Mouse (Mus musculus): ENCODE results near the gene Cyp2c23. TPM values are rescaled to one million over a fixed set of nuclear protein-coding genes. Genes with fewer than 3 reads are reported as not detected.

Gene Cyp2c23
- polyA plus RNA-seq, 1 experiment from 2014 or later = 0.55 TPM

DNA sequence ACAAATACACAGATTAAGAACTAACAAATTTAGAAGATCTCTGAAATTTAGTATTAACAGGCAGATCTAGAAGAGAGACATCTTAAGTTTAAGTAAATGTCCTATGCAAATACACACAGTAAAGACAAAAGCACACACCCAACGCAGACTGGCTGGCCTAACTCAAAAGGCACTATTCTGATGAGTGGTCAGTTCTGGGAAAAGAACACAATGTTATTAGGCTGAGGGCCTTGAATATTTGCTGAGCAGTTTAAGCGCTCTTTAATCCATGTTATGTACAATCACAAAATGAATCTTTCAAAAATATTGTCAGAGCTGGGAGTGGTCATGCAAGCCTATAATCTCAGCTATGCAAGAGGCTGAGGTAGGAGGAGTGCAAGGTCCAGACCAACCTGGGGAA, 35.7 kb upstream of the Cyp2c23 start:
- H3K9me3 ChIP-seq (ENCODE audit: control insufficient read depth, low read length) = no peaks in the 10 kb centered on the region
- no peaks in the 10 kb centered on the region for H3K27me3 ChIP-seq (ENCODE audit: control insufficient read depth, insufficient read depth, low read depth, low read length)
- no peak overlapping the region for H3K4me2 ChIP-seq (ENCODE audit: low read depth, low read length)
- no peak for ATAC-seq (ENCODE audit: low read depth)
- WGBS = 69% methylated on average over 2 of the region's 2 CpGs
- peaks cover 9% of the 10 kb centered on the region for H3K4me1 ChIP-seq (replicated peaks; ENCODE audit: control insufficient read depth, insufficient read depth, low read length)
- H3K36me3 ChIP-seq (ENCODE audit: control insufficient read depth, insufficient read depth, low read length) = no peaks in the 10 kb centered on the region; the same call in 1 of the 2 replicates
- H3K27ac ChIP-seq (ENCODE audit: low read length) = no peak overlapping the region
- H3K4me3 ChIP-seq (ENCODE audit: low read length) = no peak overlapping the region
- H3K9ac ChIP-seq (ENCODE audit: low read length) = no peak overlapping the region

GRCm38 (mm10) chr19:44063773-44064172, 34.8 kb upstream of the Cyp2c23 start:
- ATAC-seq (ENCODE audit: low read depth) = no peak
- no peaks in the 10 kb centered on the region for H3K27me3 ChIP-seq (ENCODE audit: control insufficient read depth, insufficient read depth, low read depth, low read length)
- H3K4me3 ChIP-seq (ENCODE audit: low read length) = no peak overlapping the region
- 78% methylated on average over 7 of the region's 7 CpGs for WGBS
- H3K27ac ChIP-seq (ENCODE audit: low read length) = no peak overlapping the region
- no peak overlapping the region for H3K9ac ChIP-seq (ENCODE audit: low read length)
- no peaks in the 10 kb centered on the region for H3K9me3 ChIP-seq (ENCODE audit: control insufficient read depth, low read length)
- H3K4me1 ChIP-seq (replicated peaks; ENCODE audit: control insufficient read depth, insufficient read depth, low read length) = peaks cover 9% of the 10 kb centered on the region
- no peak overlapping the region for H3K4me2 ChIP-seq (ENCODE audit: low read depth, low read length)
- peaks cover 6% of the 10 kb centered on the region; the same call in 1 of the 2 replicates for H3K36me3 ChIP-seq (ENCODE audit: control insufficient read depth, insufficient read depth, low read length)

DNA sequence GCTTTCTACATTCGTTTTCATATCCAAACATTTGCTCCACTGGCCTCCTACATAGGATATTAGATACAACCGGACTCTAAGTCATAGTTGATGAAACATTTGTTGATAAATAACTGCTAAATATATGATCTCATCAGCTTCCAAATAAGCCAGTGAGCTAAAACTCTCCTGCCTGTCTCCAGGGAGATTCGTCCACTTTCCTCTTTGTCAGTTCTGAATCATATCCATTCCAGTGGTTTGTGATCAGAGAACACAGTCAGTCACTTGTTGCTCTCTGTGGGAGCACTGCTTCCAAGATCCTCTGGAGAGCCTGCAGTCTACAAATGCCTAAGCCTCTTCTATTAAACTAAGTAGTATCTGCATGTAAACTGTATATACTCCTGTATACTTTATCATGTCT, 31.2 kb upstream of the Cyp2c23 start:
- Histone ChIP-seq H3K4me2 (ENCODE audit: low read depth, low read length) (no peak overlapping the region), H3K27ac (ENCODE audit: low read length) (no peak overlapping the region), H3K9ac (ENCODE audit: low read length) (no peak overlapping the region), H3K27me3 (ENCODE audit: control insufficient read depth, insufficient read depth, low read depth, low read length) (no peaks in the 10 kb centered on the region), H3K9me3 (ENCODE audit: control insufficient read depth, low read length) (no peaks in the 10 kb centered on the region), H3K36me3 (ENCODE audit: control insufficient read depth, insufficient read depth, low read length) (peaks cover 12% of the 10 kb centered on the region; the same call in 1 of the 2 replicates), H3K4me1 (replicated peaks; ENCODE audit: control insufficient read depth, insufficient read depth, low read length) (no peaks in the 10 kb centered on the region), H3K4me3 (ENCODE audit: low read length) (no peak overlapping the region)
- ATAC-seq (ENCODE audit: low read depth) = no peak
- 81% methylated on average over 3 of the region's 3 CpGs for WGBS

DNA sequence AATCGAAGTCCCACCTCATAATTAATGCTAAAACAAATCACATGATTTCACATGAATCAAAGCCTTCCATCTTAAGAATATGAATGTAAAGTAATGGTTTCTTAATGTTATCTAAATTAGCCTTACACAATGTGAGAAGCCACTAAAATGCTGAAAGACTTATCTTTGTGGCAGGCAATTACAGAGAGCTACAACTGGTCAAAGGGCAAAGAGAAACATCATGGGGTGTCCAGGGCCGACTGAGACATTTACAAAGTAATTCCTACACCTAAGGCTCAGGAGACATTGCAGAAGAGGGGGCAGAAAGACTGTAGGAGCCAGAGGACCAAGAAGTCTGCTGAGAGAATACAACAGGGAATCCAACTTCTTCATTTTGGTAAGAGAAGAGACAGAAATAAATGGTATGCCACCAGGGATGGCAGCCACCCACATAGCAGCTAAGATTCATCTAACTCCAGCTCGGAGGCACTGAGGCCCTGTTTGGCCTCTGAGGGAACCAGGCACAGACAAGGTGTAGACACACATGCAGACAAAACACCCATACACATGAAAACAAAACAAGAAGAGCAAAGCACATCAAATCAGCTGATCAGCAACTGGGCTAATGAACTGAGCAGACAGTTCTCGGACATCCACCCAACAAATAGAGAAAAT, 26.3 kb upstream of the Cyp2c23 start:
- Histone ChIP-seq H3K27ac (ENCODE audit: low read length) (no peak overlapping the region), H3K4me1 (replicated peaks; ENCODE audit: control insufficient read depth, insufficient read depth, low read length) (no peaks in the 10 kb centered on the region), H3K9ac (ENCODE audit: low read length) (no peak overlapping the region), H3K36me3 (ENCODE audit: control insufficient read depth, insufficient read depth, low read length) (peaks cover 21% of the 10 kb centered on the region), H3K4me3 (ENCODE audit: low read length) (no peak overlapping the region), H3K27me3 (ENCODE audit: control insufficient read depth, insufficient read depth, low read depth, low read length) (no peaks in the 10 kb centered on the region), H3K4me2 (ENCODE audit: low read depth, low read length) (no peak overlapping the region), H3K9me3 (ENCODE audit: control insufficient read depth, low read length) (no peaks in the 10 kb centered on the region)
- 80% methylated on average over 4 of the region's 4 CpGs for WGBS
- no peak for ATAC-seq (ENCODE audit: low read depth)

GRCm38 (mm10) chr19:44050388-44050787, 21.4 kb upstream of the Cyp2c23 start:
- ATAC-seq (ENCODE audit: low read depth) = no peak
- no peaks in the 10 kb centered on the region for H3K9me3 ChIP-seq (ENCODE audit: control insufficient read depth, low read length)
- no peak overlapping the region for H3K4me3 ChIP-seq (ENCODE audit: low read length)
- H3K36me3 ChIP-seq (ENCODE audit: control insufficient read depth, insufficient read depth, low read length) = peaks cover 12% of the 10 kb centered on the region
- H3K9ac ChIP-seq (ENCODE audit: low read length) = no peak overlapping the region
- 58% methylated on average over 4 of the region's 4 CpGs for WGBS
- H3K4me1 ChIP-seq (replicated peaks; ENCODE audit: control insufficient read depth, insufficient read depth, low read length) = no peaks in the 10 kb centered on the region
- H3K27ac ChIP-seq (ENCODE audit: low read length) = no peak overlapping the region
- H3K27me3 ChIP-seq (ENCODE audit: control insufficient read depth, insufficient read depth, low read depth, low read length) = no peaks in the 10 kb centered on the region
- no peak overlapping the region for H3K4me2 ChIP-seq (ENCODE audit: low read depth, low read length)

DNA sequence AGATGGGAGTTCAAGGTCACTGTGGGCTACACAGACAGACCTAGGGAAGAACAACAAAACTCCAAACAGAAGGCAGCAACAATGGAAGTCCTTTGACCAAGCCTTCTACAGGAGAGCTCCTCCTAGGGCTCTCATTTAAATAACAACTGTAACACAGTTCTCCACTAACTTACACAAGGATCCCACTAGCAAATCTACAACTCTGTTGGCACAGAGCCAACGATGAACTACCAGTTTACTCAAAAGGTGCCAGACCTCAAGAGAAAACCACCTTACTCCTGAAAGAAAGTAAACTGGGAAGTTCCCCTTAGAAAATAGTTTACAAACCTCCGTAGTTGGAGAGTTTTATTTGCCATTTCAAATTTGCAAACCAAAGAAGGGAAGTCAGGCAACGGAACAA, 20.3 kb upstream of the Cyp2c23 start:
- Histone ChIP-seq H3K9ac (ENCODE audit: low read length) (no peak overlapping the region), H3K4me3 (ENCODE audit: low read length) (no peak overlapping the region), H3K27me3 (ENCODE audit: control insufficient read depth, insufficient read depth, low read depth, low read length) (no peaks in the 10 kb centered on the region), H3K4me2 (ENCODE audit: low read depth, low read length) (no peak overlapping the region), H3K36me3 (ENCODE audit: control insufficient read depth, insufficient read depth, low read length) (peaks cover 9% of the 10 kb centered on the region), H3K4me1 (replicated peaks; ENCODE audit: control insufficient read depth, insufficient read depth, low read length) (no peaks in the 10 kb centered on the region), H3K9me3 (ENCODE audit: control insufficient read depth, low read length) (no peaks in the 10 kb centered on the region), H3K27ac (ENCODE audit: low read length) (no peak overlapping the region)
- 54% methylated on average over 3 of the region's 3 CpGs for WGBS
- no peak for ATAC-seq (ENCODE audit: low read depth)

DNA sequence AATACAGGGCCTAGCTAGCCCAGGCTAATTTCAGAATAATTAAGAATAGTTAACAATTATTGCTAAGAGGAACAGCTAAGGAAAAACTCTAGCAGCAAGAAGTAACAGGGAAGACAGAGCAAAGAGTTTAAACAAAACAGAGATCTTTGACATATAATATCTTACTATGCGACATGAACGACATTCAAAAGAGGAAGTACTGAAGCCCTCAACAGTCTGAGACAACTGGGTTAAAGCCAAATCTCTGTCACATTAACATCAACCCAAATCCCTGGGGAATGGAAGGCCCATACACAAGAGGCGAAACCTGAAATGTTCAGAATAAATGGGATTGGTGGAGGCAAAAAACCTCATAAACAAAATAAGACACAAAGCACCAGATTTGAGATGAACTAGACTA, 16.8 kb upstream of the Cyp2c23 start:
- WGBS = 65% methylated on average over 3 of the region's 3 CpGs
- no peaks in the 10 kb centered on the region for H3K9me3 ChIP-seq (ENCODE audit: control insufficient read depth, low read length)
- no peak for ATAC-seq (ENCODE audit: low read depth)
- H3K9ac ChIP-seq (ENCODE audit: low read length) = no peak overlapping the region
- no peak overlapping the region for H3K27ac ChIP-seq (ENCODE audit: low read length)
- H3K4me2 ChIP-seq (ENCODE audit: low read depth, low read length) = no peak overlapping the region
- 0 out of 2 replicates have a peak, but pooled peaks cover 2% of the 10 kb centered on the region for H3K36me3 ChIP-seq (ENCODE audit: control insufficient read depth, insufficient read depth, low read length)
- no peaks in the 10 kb centered on the region for H3K27me3 ChIP-seq (ENCODE audit: control insufficient read depth, insufficient read depth, low read depth, low read length)
- H3K4me3 ChIP-seq (ENCODE audit: low read length) = no peak overlapping the region
- no peaks in the 10 kb centered on the region for H3K4me1 ChIP-seq (replicated peaks; ENCODE audit: control insufficient read depth, insufficient read depth, low read length)

DNA sequence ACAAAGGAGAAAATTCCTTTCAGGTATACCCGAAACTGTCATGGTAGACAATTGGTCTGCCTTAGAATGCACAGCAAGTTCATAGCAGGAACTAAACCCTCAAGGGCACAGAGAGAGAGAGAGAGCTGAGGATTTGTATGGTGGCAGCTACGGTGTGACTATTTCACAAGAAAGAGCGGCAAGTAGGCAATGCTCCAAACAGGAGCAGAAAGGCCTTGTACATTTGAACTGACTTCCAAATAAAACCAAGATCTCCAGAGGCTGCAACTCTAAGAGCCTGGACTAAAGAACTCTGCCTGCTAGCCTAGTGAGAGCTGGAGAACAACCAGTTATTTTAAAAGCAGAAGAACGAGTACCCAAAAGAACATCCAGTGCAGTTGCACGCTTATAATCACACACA, 13.1 kb upstream of the Cyp2c23 start:
- no peaks in the 10 kb centered on the region for H3K9me3 ChIP-seq (ENCODE audit: control insufficient read depth, low read length)
- no peak for ATAC-seq (ENCODE audit: low read depth)
- 81% methylated on average over 5 of the region's 5 CpGs for WGBS
- H3K27ac ChIP-seq (ENCODE audit: low read length) = no peak overlapping the region
- H3K4me1 ChIP-seq (replicated peaks; ENCODE audit: control insufficient read depth, insufficient read depth, low read length) = no peaks in the 10 kb centered on the region
- H3K36me3 ChIP-seq (ENCODE audit: control insufficient read depth, insufficient read depth, low read length) = peaks cover 18% of the 10 kb centered on the region
- H3K27me3 ChIP-seq (ENCODE audit: control insufficient read depth, insufficient read depth, low read depth, low read length) = no peaks in the 10 kb centered on the region
- no peak overlapping the region for H3K4me3 ChIP-seq (ENCODE audit: low read length)
- no peak overlapping the region for H3K9ac ChIP-seq (ENCODE audit: low read length)
- no peak overlapping the region for H3K4me2 ChIP-seq (ENCODE audit: low read depth, low read length)

DNA sequence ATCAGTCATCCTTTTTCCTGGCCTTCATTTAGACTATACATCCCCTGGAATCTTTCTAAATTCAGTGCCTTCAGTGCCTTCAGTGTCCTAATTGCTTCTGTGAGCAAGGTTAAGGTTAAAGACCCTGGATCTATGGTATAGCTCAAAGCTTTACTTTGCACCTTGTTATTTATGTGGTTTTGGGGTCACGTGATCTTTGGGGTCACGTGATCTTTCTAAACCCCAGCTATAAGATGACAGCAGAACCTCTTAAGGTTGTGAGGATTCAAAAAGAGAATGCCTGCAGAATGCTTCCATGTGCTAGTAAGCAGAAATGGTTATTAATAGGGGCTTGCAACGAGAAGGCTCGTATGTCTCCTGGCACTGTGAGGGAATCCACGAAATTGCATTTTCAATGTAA, 4.4 kb upstream of the Cyp2c23 start:
- Histone ChIP-seq H3K36me3 (ENCODE audit: control insufficient read depth, insufficient read depth, low read length) (peaks cover 11% of the 10 kb centered on the region), H3K4me1 (replicated peaks; ENCODE audit: control insufficient read depth, insufficient read depth, low read length) (no peaks in the 10 kb centered on the region), H3K27me3 (ENCODE audit: control insufficient read depth, insufficient read depth, low read depth, low read length) (no peaks in the 10 kb centered on the region), H3K27ac (ENCODE audit: low read length) (no peak overlapping the region), H3K4me3 (ENCODE audit: low read length) (no peak overlapping the region), H3K4me2 (ENCODE audit: low read depth, low read length) (no peak overlapping the region), H3K9ac (ENCODE audit: low read length) (no peak overlapping the region), H3K9me3 (ENCODE audit: control insufficient read depth, low read length) (no peaks in the 10 kb centered on the region)
- ATAC-seq (ENCODE audit: low read depth) = no peak
- 91% methylated on average over 5 of the region's 5 CpGs for WGBS

All from lung, embryonic 16.5 days (tissue).